Mouse (Mus musculus) natural killer cell, adult 2 months (primary cell): ENCODE data around the gene Pax7.

Experiments used
- DNase-seq, 2 experiments: peaks; one replicate each; pipeline ENCODE4 v3.0.0; 2022; ENCODE audit warnings: low spot score in 2 of 2

Pax7 gene

DNA sequence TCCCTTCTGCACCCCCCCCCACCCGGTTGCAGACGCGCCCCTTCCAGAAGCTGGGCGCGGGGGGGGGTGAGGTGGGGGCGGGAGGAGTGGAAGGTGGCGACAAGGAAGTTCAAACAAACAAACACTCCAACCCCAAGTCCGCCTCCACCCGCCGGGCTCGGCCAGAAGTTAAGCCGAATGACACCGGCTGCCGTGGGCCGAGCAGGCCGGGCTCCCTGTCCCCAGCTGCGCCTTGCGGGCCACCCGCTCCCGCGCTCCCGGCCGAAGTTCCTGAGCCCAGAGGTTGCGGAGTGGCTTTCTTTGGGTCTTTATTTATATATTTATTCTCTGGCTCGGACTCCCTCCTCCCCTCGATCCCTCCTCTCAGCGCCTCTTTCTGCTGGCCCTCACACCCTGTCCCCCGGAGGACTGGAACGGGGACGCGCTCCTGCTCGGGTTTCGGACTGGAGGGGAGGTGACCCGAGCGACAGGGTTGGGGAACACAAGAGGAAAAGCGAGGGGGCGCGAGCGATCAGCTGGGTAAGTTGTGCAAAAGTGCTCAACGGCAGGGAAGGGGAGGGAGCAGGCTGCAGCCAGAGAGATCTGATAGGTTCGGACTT is at the start of gene Pax7:
Gene Pax7, minus strand, starts transcription at position 493 of the 599 bp plus-strand sequence.
- no peak for DNase-seq

DNA sequence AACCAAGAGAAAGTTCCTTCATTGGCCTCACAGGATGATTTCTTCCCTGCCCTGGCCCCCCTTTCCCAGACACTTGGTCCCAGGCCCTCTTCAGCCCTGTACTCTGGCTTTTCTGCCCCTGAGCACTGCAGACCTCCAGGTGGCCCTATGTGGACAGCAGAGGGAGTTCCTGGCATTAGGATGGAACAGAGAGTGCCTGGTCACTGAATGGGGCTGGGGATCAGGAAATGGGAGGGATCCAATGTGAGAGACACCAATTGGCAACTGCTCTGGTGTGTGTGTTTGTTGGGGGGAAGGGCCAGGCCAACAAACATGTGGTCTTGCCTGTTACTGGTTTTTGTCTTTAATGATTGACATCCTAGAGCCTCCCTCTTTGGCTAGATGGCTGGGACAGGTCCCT is 48.5 kb upstream of the Pax7 start:
- no peak for DNase-seq

DNA sequence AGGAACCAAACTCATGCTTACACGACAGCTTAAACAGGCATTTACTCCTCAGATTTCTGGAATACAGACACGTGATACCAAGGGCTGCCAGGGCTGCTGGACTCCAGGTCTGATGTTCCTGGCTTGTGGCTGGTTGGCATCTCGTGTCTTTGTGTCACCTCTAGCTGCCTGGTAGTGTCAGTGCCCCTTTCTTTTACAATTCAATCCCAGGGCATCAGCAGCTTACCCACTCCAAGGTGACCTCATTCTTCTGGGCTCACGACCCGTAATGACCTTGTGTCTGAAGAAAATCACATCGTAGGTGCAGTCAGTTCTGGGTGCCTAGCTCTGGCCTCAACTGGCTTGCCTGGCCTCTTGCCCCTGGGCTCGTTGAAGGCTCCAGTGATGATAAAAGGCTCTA is 46.0 kb upstream of the Pax7 start:
- no peak for DNase-seq

- no peak for DNase-seq
Observed at GRCm38 (mm10) chr4:139878443-139878842, 45.1 kb upstream of the Pax7 start.

GRCm38 (mm10) chr4:139877269-139877668 is 43.9 kb upstream of the Pax7 start:
- DNase-seq, result no peak

GRCm38 (mm10) chr4:139872595-139872994 is 39.3 kb upstream of the Pax7 start:
- peak in 1 of 2 experiments; percentile 10 for DNase-seq

GRCm38 (mm10) chr4:139871699-139872098 is 38.4 kb upstream of the Pax7 start:
- DNase-seq, result no peak

DNA sequence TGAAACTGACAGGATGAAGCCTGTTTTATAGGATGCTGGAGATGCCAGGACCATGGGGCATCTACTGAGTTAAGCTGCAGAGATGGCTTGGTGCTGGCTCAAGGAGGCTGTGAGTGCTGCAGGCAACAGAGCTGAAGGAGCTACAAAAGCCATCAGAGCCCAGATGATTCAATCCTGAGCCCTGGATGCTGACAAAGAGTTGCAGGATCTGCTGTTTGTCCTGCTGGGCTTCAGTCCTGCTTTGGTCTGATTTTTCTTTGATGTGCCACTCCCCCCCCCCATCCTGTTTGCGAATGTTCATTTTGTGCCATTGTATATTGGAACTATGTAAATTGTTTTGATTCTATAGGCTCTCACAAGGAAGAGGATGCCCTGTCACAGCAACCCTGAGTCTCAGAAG is 29.9 kb upstream of the Pax7 start:
- no peak for DNase-seq

GRCm38 (mm10) chr4:139858635-139859176 is 25.4 kb upstream of the Pax7 start:
- DNase-seq, result peak; percentile 61 to 77

DNA sequence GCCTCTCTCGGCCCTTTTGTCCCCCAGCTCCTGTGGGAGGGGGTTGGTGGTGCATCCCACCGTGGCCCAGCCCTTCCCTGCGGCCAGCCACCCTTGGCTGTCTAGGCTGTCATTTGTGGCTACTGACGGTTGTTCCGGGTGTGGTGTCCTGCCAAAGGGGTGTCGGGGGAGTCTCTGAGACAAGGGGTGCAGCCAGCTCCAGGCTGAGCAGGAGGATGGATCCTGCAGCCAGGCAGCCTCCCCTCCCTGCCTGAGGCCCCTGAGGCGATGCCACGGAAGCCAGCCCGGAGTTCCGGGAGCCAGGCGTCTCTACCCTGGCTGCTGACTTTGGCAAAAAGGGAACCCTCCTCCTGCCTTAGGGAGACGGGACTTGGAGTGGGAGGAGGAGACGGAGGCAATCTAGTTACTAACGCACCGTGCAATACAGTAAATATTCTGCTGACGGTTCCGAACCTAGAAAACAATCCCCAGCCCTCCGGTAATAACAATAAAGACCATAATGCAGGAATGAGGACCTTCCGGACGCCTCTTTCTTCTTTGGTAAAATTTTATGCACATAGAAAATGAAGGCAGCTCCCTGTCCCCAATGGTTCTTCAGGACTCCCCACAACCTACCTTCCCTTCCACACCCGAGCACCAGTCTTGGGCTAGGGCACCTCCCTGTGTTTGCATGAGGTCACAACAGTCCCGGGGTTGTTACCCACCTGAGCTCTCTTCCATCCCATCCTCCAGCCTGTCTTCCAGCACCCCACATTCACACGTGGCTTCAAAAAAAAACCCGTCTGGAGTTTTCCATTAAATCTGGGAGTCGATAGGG is 19.1 kb upstream of the Pax7 start:
- DNase-seq, result peak in 1 of 2 experiments; percentile 2

- DNase-seq, result no peak
Observed at GRCm38 (mm10) chr4:139851387-139851786, 18.1 kb upstream of the Pax7 start.

- DNase-seq, result no peak
Observed at GRCm38 (mm10) chr4:139850547-139851170, 17.3 kb upstream of the Pax7 start.

GRCm38 (mm10) chr4:139843456-139843855 is 10.1 kb upstream of the Pax7 start:
- DNase-seq, result no peak

DNA sequence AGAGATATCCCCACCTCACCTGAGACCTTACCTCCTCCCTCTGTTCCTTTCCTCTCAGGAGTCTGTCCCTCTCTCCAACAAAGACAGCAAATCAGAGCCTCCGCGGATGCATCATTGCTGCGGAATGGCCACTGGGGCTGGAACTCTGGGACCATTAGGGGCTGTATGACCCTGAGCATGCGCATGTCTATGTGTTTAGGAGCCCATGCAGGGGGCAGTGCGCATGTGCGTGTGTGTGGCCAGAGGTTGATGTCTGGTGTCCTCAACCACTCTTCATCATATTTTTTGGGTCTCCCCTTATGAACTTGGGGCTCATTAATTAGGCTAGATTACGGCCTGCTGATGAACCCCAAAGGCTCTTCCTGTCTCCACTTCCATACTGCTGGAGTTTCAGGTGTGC is 9.6 kb upstream of the Pax7 start:
- DNase-seq, result no peak

- no peak for DNase-seq
Observed at GRCm38 (mm10) chr4:139840939-139841500, 7.7 kb upstream of the Pax7 start.

GRCm38 (mm10) chr4:139840442-139840841 is 7.1 kb upstream of the Pax7 start:
- no peak for DNase-seq

DNA sequence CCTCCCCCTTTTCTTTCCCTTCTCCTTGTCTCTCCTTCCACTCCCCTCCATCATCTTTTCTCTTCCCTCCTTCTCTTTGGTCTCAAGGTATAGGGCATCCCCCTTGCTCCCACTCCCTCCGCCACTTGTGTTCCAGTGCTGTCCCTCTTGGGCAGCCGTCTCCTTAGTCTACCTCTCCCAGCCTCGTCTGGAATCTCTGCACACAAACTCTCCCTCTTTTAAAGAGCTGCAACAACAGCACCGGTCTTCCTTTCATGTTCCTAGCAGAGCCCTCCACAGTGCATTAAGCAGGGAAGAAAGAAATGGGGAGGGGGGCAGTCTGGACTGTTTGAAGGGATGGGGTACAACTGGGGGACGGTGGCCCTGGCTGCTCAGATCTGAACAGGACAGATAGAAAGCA is 3.4 kb upstream of the Pax7 start:
- DNase-seq, result no peak

DNA sequence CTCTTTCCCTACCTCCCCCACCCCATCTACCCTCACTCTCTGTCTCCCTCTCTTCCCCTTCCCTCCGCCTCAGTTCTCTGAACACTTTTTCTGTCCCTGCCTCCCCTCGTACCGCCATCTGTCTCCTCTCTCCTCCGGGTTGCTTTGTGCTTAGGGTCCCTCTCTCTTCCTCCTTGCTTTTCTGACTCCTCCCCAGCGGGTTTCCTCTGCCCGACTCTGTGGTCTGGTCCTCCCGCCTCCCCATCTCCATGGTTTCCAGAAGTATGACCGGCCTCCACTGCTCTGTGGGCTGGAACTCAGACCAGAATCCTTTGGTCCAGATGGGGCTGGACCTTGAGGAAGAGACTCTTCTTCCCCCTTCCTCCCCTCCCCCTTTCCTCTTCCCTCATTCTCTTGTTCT is 2.9 kb upstream of the Pax7 start:
- DNase-seq, result no peak

GRCm38 (mm10) chr4:139833817-139834401 is 581 bp upstream of the Pax7 start:
- DNase-seq, result no peak

- no peak for DNase-seq
Observed at GRCm38 (mm10) chr4:139832281-139833035, 870 bp downstream of the Pax7 start.
